Mouse (Mus musculus) kidney, embryonic 15.5 days (tissue): Measurements from ENCODE around the gene Fbxl8. TPM values are rescaled to one million over a fixed set of nuclear protein-coding genes. Genes with fewer than 3 reads are reported as not detected.

ENCODE experiments used
- ATAC-seq: fragments of 200-750 bp; cut with Nextera tagmentation; replicated peaks from 2 replicates; pipeline ENCODE4 v1.8.0; 2017; ENCODE audit warnings: moderate TSS enrichment; ENCODE audit not compliant: low FRiP score
- H3K27ac ChIP-seq: fragments of 300-500 bp; sonication (generic); 2 replicates; pipeline ENCODE4 v1.5.1; 2015; ENCODE audit warnings: mild to moderate bottlenecking, inconsistent platforms
- H3K27me3 ChIP-seq: fragments of 300-500 bp; sonication (generic); 2 replicates; pipeline ENCODE4 v1.6.1; 2015; ENCODE audit warnings: inconsistent platforms
- H3K36me3 ChIP-seq: fragments of 300-500 bp; sonication (generic); 2 replicates; pipeline ENCODE4 v1.6.1; 2015; ENCODE audit warnings: inconsistent platforms
- H3K4me1 ChIP-seq: fragments of 300-500 bp; sonication (generic); 2 replicates; pipeline ENCODE4 v1.6.1; 2015; ENCODE audit warnings: inconsistent platforms
- H3K4me2 ChIP-seq: fragments of 300-500 bp; sonication (generic); 2 replicates; pipeline ENCODE4 v1.6.1; 2015; ENCODE audit warnings: moderate library complexity, mild to moderate bottlenecking, inconsistent platforms
- H3K4me3 ChIP-seq: fragments of 300-500 bp; sonication (generic); replicated peaks from 2 replicates; pipeline ENCODE4 v1.5.1; 2015; ENCODE audit warnings: mild to moderate bottlenecking, inconsistent platforms
- H3K9ac ChIP-seq: fragments of 300-500 bp; sonication (generic); 2 replicates; pipeline ENCODE4 v1.6.1; 2015; ENCODE audit warnings: mild to moderate bottlenecking, inconsistent platforms
- H3K9me3 ChIP-seq: fragments of 300-500 bp; sonication (generic); replicated peaks from 2 replicates; pipeline ENCODE4 v1.6.1; 2016; ENCODE audit warnings: inconsistent platforms
- WGBS: fragments of 180-500 bp; shearing (Covaris S2); methylation state at CpG from one replicate; pipeline ENCODE4 v1.1.7; 2015; ENCODE audit warnings: mixed read lengths; 5-methylcytosine and 5-hydroxymethylcytosine counted together
- polyA plus RNA-seq: library from polyadenylated mRNA; unstranded; fragments of >200 nt; fragmentation: Nextera tagmentation; extraction: Ambion mirVana; gene quantifications from 2 replicates; pipeline ENCODE4 v1.2.1, GENCODE M21; 2015

Gene Fbxl8
- polyA plus RNA-seq, 1 experiment from 2014 or later, result 2.7 TPM

DNA sequence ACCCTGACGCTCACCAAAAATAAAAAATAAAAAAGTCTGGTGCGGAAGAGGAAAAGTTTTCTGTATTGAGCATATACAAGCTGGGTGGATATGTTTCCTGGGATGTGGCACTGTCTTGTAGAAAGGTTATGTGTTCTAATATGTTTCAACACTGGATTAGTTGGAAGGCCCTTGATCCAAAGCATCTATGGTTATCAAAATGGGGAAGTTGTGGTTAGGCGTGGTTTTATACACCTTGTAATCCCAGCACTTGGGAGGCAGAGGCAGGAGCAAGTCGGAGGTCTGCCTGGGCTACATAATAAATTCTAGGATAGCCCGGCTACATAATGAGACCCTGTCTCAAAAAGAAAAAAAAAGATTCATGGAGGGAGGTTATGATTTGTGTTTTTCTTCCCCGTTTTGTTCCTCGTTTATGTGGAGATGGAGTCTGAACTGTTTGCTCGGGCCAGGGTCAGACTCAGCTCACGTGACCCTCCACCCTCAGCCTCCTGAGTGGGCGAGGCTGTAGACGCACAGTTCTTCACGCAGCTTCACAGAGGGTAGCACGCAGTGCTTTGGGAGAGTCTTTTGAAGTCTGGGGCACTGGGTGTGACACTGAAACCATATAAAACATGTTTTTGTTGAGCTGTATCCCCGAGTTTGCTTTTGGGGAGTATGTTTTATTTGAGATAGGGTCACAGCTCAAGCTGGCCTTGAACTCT lies 26.9 kb upstream of the Fbxl8 start:
- Histone ChIP-seq H3K4me3 (no peak overlapping the region), H3K4me1 (no peaks in the 10 kb centered on the region), H3K4me2 (no peak overlapping the region), H3K36me3 (peaks cover 76% of the 10 kb centered on the region), H3K9ac (no peak overlapping the region), H3K27ac (no peak overlapping the region), H3K27me3 (no peaks in the 10 kb centered on the region), H3K9me3 (no peaks in the 10 kb centered on the region)
- no peak for ATAC-seq
- 83% methylated on average over 14 of the region's 14 CpGs for WGBS

- H3K4me1 ChIP-seq, result no peaks in the 10 kb centered on the region
- no peak overlapping the region for H3K4me2 ChIP-seq
- no peak overlapping the region for H3K4me3 ChIP-seq
- H3K9ac ChIP-seq, result no peak overlapping the region
- no peak for ATAC-seq
- no peak overlapping the region for H3K27ac ChIP-seq
- 95% methylated on average over 7 of the region's 7 CpGs for WGBS
- peaks cover 63% of the 10 kb centered on the region for H3K36me3 ChIP-seq
- no peaks in the 10 kb centered on the region for H3K27me3 ChIP-seq
- no peaks in the 10 kb centered on the region for H3K9me3 ChIP-seq
Observed at GRCm38 (mm10) chr8:105241016-105241415, 23.4 kb upstream of the Fbxl8 start.

DNA sequence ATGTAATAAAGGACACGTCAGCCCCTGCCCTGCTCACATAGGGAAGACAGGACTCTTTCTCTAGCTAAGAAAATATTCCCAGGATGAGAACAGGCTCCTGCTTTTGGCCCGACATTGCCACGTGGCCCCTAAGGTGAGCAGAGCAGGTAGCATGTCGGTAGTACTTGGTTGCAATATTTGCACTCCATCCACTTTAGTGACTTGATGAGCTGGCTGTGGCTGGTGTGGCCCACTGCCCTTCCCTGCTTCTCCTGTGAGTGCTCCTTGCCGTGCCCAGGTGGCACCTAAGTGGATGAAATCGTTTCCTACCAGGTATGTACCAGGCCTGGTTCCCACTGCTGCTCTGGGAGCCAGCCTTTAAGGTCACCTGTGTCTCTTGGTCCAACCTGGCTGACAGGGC lies 12.5 kb upstream of the Fbxl8 start:
- peaks cover 61% of the 10 kb centered on the region for H3K36me3 ChIP-seq

GRCm38 (mm10) chr8:105252680-105253537 lies 11.5 kb upstream of the Fbxl8 start:
- H3K9ac ChIP-seq, result no peak overlapping the region
- peak overlapping the region; percentile 71; the same call in 1 of the 2 replicates for H3K4me3 ChIP-seq
- no peak for ATAC-seq
- no peak overlapping the region for H3K27ac ChIP-seq
- no peak overlapping the region for H3K4me2 ChIP-seq
- WGBS, result 90% methylated on average over 10 of the region's 10 CpGs
- peaks cover 29% of the 10 kb centered on the region for H3K27me3 ChIP-seq
- H3K4me1 ChIP-seq, result peaks cover 23% of the 10 kb centered on the region
- H3K36me3 ChIP-seq, result peaks cover 52% of the 10 kb centered on the region
- no peaks in the 10 kb centered on the region for H3K9me3 ChIP-seq

More for the DNA sequence above, 12.5 kb upstream of the Fbxl8 start:
- no peak overlapping the region for H3K27ac ChIP-seq
- 94% methylated on average over 6 of the region's 6 CpGs for WGBS
- no peak for ATAC-seq
- H3K9ac ChIP-seq, result no peak overlapping the region
- H3K4me3 ChIP-seq, result no peak overlapping the region
- H3K4me2 ChIP-seq, result no peak overlapping the region
- H3K27me3 ChIP-seq, result peaks cover 22% of the 10 kb centered on the region
- peaks cover 23% of the 10 kb centered on the region for H3K4me1 ChIP-seq
- no peaks in the 10 kb centered on the region for H3K9me3 ChIP-seq

DNA sequence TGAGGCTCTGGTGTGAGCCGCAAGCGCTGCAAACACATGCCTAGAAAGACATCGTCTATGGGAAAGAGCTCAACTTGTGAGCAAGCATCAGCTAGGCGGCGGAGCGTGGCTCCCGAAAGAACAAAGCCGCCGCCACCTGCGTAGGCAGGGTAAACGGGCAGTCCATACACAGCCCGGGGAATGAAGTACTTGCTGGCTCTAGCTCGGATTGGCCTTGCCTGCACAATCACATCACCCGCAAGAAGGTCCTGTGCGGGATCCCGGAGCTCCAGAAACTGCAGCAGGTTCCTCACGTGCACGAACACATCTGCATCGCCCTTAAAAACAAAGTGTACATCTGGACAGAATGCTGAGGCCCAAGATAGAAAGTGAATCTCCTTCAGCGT lies 10.7 kb upstream of the Fbxl8 start:
- no peak overlapping the region for H3K27ac ChIP-seq
- 35% methylated on average over 20 of the region's 20 CpGs for WGBS
- peak; percentile 13; the same call in 1 of the 2 replicates for ATAC-seq

DNA sequence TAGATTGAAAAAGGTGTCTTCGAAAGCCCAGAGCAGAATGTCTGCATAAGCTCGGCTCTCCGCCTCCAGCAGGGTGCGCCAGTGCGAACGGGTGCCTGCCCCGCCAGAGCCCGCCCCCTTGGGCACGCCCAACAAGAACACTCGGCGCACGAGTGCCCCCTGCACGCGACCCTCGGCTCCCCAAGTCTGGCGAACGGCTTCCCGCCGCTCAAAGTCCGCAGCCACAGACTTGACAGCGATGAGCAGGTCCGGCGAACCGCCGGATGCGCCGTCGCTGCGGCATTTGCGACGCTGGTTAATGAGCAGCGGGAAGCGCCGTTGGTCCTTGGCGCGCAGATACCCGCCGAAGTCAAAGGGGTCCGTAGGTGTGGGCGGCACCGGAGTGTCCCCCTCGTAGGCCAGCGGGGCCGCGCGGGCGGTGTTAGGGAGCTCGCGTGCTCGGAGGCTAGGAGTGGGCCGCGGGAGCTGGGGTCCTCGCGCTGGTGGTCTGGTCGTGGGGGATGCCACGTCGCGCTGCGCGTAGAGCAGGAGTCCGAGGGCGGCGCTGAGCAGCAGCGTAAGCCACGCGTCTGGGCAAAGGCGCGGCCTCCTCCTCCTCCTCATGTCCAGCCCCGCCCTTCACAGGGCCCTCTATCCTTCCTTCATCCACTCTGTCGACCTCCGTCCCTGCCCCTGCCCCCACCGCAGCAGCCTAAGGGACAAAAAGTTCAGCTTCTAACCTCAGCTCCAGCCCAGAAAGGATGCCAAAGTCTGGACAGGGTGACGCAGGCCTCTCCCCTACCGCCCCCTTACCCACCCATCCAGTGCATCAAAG lies 10.1 kb upstream of the Fbxl8 start:
- Histone ChIP-seq H3K36me3 (peaks cover 37% of the 10 kb centered on the region), H3K4me1 (peaks cover 33% of the 10 kb centered on the region), H3K27ac (peak overlapping the region; percentile 85), H3K9ac (peak overlapping the region; percentile 65), H3K4me3 (peak overlapping the region; percentile 71), H3K4me2 (peak overlapping the region; percentile 100), H3K27me3 (peaks cover 43% of the 10 kb centered on the region), H3K9me3 (no peaks in the 10 kb centered on the region)
- ATAC-seq, result peak; percentile 85
- under 1% methylated on average over 74 of the region's 74 CpGs for WGBS

More for the DNA sequence above, 10.7 kb upstream of the Fbxl8 start:
- peak overlapping the region; percentile 100 for H3K4me2 ChIP-seq
- peaks cover 43% of the 10 kb centered on the region for H3K36me3 ChIP-seq
- H3K9me3 ChIP-seq, result no peaks in the 10 kb centered on the region
- no peak overlapping the region for H3K9ac ChIP-seq
- H3K4me1 ChIP-seq, result peaks cover 27% of the 10 kb centered on the region
- H3K27me3 ChIP-seq, result peaks cover 37% of the 10 kb centered on the region
- H3K4me3 ChIP-seq, result peak overlapping the region; percentile 71

GRCm38 (mm10) chr8:105254966-105255350 lies 9.5 kb upstream of the Fbxl8 start, which contains the start of gene B3gnt9:
Gene B3gnt9 (minus strand): TSS chr8:105255153.
- peak within 1 kb of the TSS; percentile 65 for H3K9ac ChIP-seq
- H3K4me3 ChIP-seq, result peak within 1 kb of the TSS; percentile 71
- no peaks in the 10 kb centered on the region for H3K9me3 ChIP-seq
- peaks cover 31% of the 10 kb centered on the region for H3K36me3 ChIP-seq
- H3K4me2 ChIP-seq, result peak within 1 kb of the TSS; percentile 100
- peaks cover 49% of the 10 kb centered on the region for H3K27me3 ChIP-seq
- peak within 1 kb of the TSS; percentile 85 for H3K27ac ChIP-seq
- ATAC-seq, result peak; percentile 72
- WGBS, result under 1% methylated on average over 14 of the region's 14 CpGs
- peaks cover 39% of the 10 kb centered on the region for H3K4me1 ChIP-seq

DNA sequence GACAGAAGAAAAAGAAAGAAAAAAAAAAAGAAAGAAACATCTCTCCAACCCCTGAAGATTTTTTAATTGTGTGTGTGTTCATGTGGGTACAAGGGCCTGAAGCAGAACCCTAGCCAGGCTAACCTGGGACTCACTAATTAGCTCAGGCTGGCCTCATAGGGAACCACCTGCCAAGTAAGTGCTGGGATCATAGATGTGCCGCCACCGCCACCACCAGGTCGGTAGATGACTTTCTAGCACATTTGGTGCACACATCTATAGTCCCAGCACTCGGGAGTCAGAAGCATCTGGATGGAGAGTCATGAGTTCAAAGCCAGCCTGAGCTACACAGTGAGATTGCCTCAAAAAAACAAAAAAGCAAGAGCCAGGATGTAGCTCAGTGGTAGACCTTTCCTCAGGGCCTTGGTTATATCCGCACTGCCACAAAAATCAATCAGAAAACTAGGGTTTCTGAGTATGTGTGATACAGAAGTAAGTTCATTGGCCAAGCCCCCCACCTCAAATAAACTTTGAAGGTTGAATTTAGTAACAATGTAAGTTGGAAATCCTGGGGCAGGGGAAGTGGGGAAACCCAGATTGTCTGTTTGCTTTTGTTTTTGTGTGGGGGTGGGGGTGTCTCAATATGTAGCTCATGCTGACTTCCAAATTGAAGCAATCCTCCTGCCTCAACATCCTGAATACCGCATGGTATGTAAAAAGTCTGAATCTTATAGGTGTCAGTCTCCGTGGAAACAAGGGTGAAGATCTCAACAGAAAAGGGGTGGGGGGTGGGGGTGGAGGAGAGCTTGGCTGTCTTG lies 6.9 kb upstream of the Fbxl8 start:
- Histone ChIP-seq H3K4me1 (peaks cover 42% of the 10 kb centered on the region), H3K27me3 (peaks cover 72% of the 10 kb centered on the region), H3K9me3 (no peaks in the 10 kb centered on the region), H3K4me2 (no peak overlapping the region), H3K4me3 (no peak overlapping the region), H3K9ac (no peak overlapping the region), H3K36me3 (peaks cover 7% of the 10 kb centered on the region), H3K27ac (no peak overlapping the region)
- WGBS, result 67% methylated on average over 7 of the region's 7 CpGs
- ATAC-seq, result no peak

GRCm38 (mm10) chr8:105258911-105259720 lies 5.3 kb upstream of the Fbxl8 start:
- peak overlapping the region; percentile 41 for H3K9ac ChIP-seq
- no peak overlapping the region for H3K27ac ChIP-seq
- peaks cover 39% of the 10 kb centered on the region for H3K4me1 ChIP-seq
- H3K27me3 ChIP-seq, result peaks cover 86% of the 10 kb centered on the region
- ATAC-seq, result peak; percentile 12
- H3K4me2 ChIP-seq, result peak overlapping the region; percentile 88
- H3K36me3 ChIP-seq, result no peaks in the 10 kb centered on the region
- H3K4me3 ChIP-seq, result peak overlapping the region; percentile 48
- no peaks in the 10 kb centered on the region for H3K9me3 ChIP-seq
- WGBS, result 3% methylated on average over 55 of the region's 55 CpGs

DNA sequence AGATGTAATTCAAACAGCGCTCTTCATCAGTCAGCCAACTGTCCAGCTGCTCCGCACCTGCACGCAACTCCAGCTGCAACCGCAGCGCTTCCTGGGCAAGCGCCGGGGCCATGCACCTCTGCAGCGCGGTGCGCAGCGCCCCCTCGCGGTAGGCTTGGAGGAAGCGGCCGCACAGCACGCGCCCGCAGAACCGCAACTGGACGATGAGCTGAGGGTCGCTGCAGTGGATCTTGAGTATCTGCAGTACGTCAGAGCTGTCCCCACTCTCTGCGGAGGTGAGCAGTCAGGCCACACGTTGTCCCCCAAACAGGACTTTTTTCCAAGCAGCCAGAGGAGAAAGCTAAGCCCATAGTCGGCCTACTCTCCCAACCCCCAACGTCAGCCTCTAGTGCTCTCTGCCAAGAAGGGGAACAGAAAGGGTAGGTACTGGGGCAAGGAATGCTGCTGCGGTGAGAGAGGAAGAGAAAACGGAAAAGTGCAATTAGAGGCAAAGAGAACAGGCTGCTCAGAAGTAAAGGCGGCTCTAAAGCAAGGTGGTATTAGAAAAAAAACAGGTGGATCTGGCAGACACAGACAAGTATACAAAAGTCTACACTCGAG lies 4.6 kb upstream of the Fbxl8 start:
- peak; percentile 33; the same call in 1 of the 2 replicates for ATAC-seq
- H3K36me3 ChIP-seq, result no peaks in the 10 kb centered on the region
- H3K27ac ChIP-seq, result no peak overlapping the region
- H3K9ac ChIP-seq, result peak overlapping the region; percentile 41
- WGBS, result 3% methylated on average over 30 of the region's 30 CpGs
- no peaks in the 10 kb centered on the region for H3K9me3 ChIP-seq
- peak overlapping the region; percentile 88 for H3K4me2 ChIP-seq
- H3K27me3 ChIP-seq, result peaks cover 87% of the 10 kb centered on the region
- peaks cover 36% of the 10 kb centered on the region for H3K4me1 ChIP-seq
- H3K4me3 ChIP-seq, result peak overlapping the region; percentile 48
